Mouse (Mus musculus) hindbrain, embryonic 15.5 days (tissue): ENCODE results near the gene Dlgap1. TPM values are rescaled to one million over a fixed set of nuclear protein-coding genes. Genes with fewer than 3 reads are reported as not detected.

Experiments used
- ATAC-seq: fragments of 200-750 bp; cut with Nextera tagmentation; 2 replicates; pipeline ENCODE4 v1.8.0; 2017; ENCODE audit warnings: low read depth, moderate number of reproducible peaks, moderate TSS enrichment; ENCODE audit not compliant: low FRiP score
- H3K27ac ChIP-seq: fragments of 300-500 bp; sonication (generic); replicated peaks from 2 replicates; pipeline ENCODE4 v1.5.1; 2015; ENCODE audit warnings: mild to moderate bottlenecking, inconsistent platforms
- H3K27me3 ChIP-seq: fragments of 300-500 bp; sonication (generic); 2 replicates; pipeline ENCODE4 v1.6.1; 2015; ENCODE audit warnings: control low read depth, inconsistent platforms
- H3K36me3 ChIP-seq: fragments of 300-500 bp; sonication (generic); 2 replicates; pipeline ENCODE4 v1.6.1; 2015; ENCODE audit warnings: control low read depth, inconsistent platforms
- H3K4me1 ChIP-seq: fragments of 300-500 bp; sonication (generic); replicated peaks from 2 replicates; pipeline ENCODE4 v1.6.1; 2015; ENCODE audit warnings: control low read depth, inconsistent platforms
- H3K4me2 ChIP-seq: fragments of 300-500 bp; sonication (generic); 2 replicates; pipeline ENCODE4 v1.6.1; 2015; ENCODE audit warnings: moderate library complexity, mild to moderate bottlenecking, inconsistent platforms
- H3K4me3 ChIP-seq: fragments of 300-500 bp; sonication (generic); 2 replicates; pipeline ENCODE4 v1.5.1; 2015; ENCODE audit warnings: mild to moderate bottlenecking, inconsistent platforms
- H3K9ac ChIP-seq: fragments of 300-500 bp; sonication (generic); 2 replicates; pipeline ENCODE4 v1.6.1; 2015; ENCODE audit warnings: inconsistent platforms
- H3K9me3 ChIP-seq: fragments of 300-500 bp; sonication (generic); 2 replicates; pipeline ENCODE4 v1.6.1; 2016; ENCODE audit warnings: control low read depth, inconsistent platforms
- WGBS: fragments of 180-500 bp; shearing (Covaris S2); methylation state at CpG from one replicate; pipeline ENCODE4 v1.1.7; 2015; 5-methylcytosine and 5-hydroxymethylcytosine counted together
- polyA plus RNA-seq: library from polyadenylated mRNA; unstranded; fragments of >200 nt; fragmentation: Nextera tagmentation; extraction: Ambion mirVana; gene quantifications from 2 replicates; pipeline ENCODE4 v1.2.1, GENCODE M21; 2015

Dlgap1 gene
- polyA plus RNA-seq, 1 experiment from 2014 or later = 39.5 TPM

GRCm38 (mm10) chr17:70483716-70484115 lies 514.8 kb downstream of the Dlgap1 start:
- H3K9me3 ChIP-seq = no peaks in the 10 kb centered on the region
- no peak overlapping the region for H3K9ac ChIP-seq
- H3K4me3 ChIP-seq = no peak overlapping the region
- H3K4me1 ChIP-seq = no peaks in the 10 kb centered on the region; the same call in 1 of the 2 replicates
- H3K27me3 ChIP-seq = no peaks in the 10 kb centered on the region
- H3K36me3 ChIP-seq = no peaks in the 10 kb centered on the region
- no peak overlapping the region for H3K4me2 ChIP-seq
- WGBS = 88% methylated on average over 4 of the region's 4 CpGs
- no peak for ATAC-seq
- H3K27ac ChIP-seq = no peak overlapping the region

GRCm38 (mm10) chr17:70485668-70486067 lies 516.8 kb downstream of the Dlgap1 start:
- 93% methylated on average over 4 of the region's 4 CpGs for WGBS
- Histone ChIP-seq H3K27me3 (no peaks in the 10 kb centered on the region), H3K36me3 (no peaks in the 10 kb centered on the region), H3K27ac (no peak overlapping the region), H3K4me3 (no peak overlapping the region), H3K9me3 (no peaks in the 10 kb centered on the region), H3K4me1 (no peaks in the 10 kb centered on the region; the same call in 1 of the 2 replicates), H3K4me2 (no peak overlapping the region), H3K9ac (no peak overlapping the region)
- no peak for ATAC-seq

- no peak for ATAC-seq
- Histone ChIP-seq H3K27me3 (no peaks in the 10 kb centered on the region), H3K4me1 (no peaks in the 10 kb centered on the region; the same call in 1 of the 2 replicates), H3K4me2 (no peak overlapping the region), H3K36me3 (no peaks in the 10 kb centered on the region), H3K4me3 (no peak overlapping the region), H3K9me3 (no peaks in the 10 kb centered on the region), H3K9ac (no peak overlapping the region), H3K27ac (0 out of 2 replicates have a peak overlapping the region, but pooled peaks have one; percentile 3)
- 78% methylated on average over 7 of the region's 7 CpGs for WGBS
Observed at GRCm38 (mm10) chr17:70486259-70486658, 517.4 kb downstream of the Dlgap1 start.

- H3K9ac ChIP-seq = no peak overlapping the region
- WGBS = 62% methylated on average over 10 of the region's 10 CpGs
- no peaks in the 10 kb centered on the region for H3K27me3 ChIP-seq
- ATAC-seq = no peak
- H3K4me2 ChIP-seq = no peak overlapping the region
- H3K4me1 ChIP-seq = no peaks in the 10 kb centered on the region; the same call in 1 of the 2 replicates
- peak overlapping the region; percentile 3; the same call in 1 of the 2 replicates for H3K27ac ChIP-seq
- H3K36me3 ChIP-seq = no peaks in the 10 kb centered on the region
- H3K4me3 ChIP-seq = no peak overlapping the region
- H3K9me3 ChIP-seq = no peaks in the 10 kb centered on the region
Observed at GRCm38 (mm10) chr17:70486831-70487230, 518.0 kb downstream of the Dlgap1 start.

- no peak overlapping the region for H3K4me3 ChIP-seq
- no peaks in the 10 kb centered on the region; the same call in 1 of the 2 replicates for H3K4me1 ChIP-seq
- H3K27me3 ChIP-seq = no peaks in the 10 kb centered on the region
- no peaks in the 10 kb centered on the region for H3K9me3 ChIP-seq
- peak overlapping the region; percentile 2; the same call in 1 of the 2 replicates for H3K27ac ChIP-seq
- WGBS = 55% methylated on average over 7 of the region's 7 CpGs
- no peak overlapping the region for H3K4me2 ChIP-seq
- no peak overlapping the region for H3K9ac ChIP-seq
- peak; percentile 94 for ATAC-seq
- no peaks in the 10 kb centered on the region for H3K36me3 ChIP-seq
Observed at GRCm38 (mm10) chr17:70488784-70489265, 520.0 kb downstream of the Dlgap1 start.

- H3K27ac ChIP-seq = no peak overlapping the region
- WGBS = 93% methylated on average over 4 of the region's 4 CpGs
- no peaks in the 10 kb centered on the region for H3K27me3 ChIP-seq
- no peaks in the 10 kb centered on the region for H3K36me3 ChIP-seq
- no peaks in the 10 kb centered on the region; the same call in 1 of the 2 replicates for H3K4me1 ChIP-seq
- no peak overlapping the region for H3K4me3 ChIP-seq
- no peak overlapping the region for H3K9ac ChIP-seq
- H3K9me3 ChIP-seq = no peaks in the 10 kb centered on the region
- no peak overlapping the region for H3K4me2 ChIP-seq
- no peak for ATAC-seq
Observed at GRCm38 (mm10) chr17:70491575-70491974, 522.7 kb downstream of the Dlgap1 start.

- Histone ChIP-seq H3K9ac (no peak overlapping the region), H3K4me1 (no peaks in the 10 kb centered on the region), H3K36me3 (no peaks in the 10 kb centered on the region), H3K4me3 (no peak overlapping the region), H3K9me3 (no peaks in the 10 kb centered on the region), H3K4me2 (no peak overlapping the region), H3K27ac (no peak overlapping the region), H3K27me3 (no peaks in the 10 kb centered on the region)
- WGBS = 91% methylated on average over 4 of the region's 4 CpGs
- ATAC-seq = no peak
Observed at GRCm38 (mm10) chr17:70494338-70494737, 525.5 kb downstream of the Dlgap1 start.

- Histone ChIP-seq H3K27ac (no peak overlapping the region), H3K27me3 (no peaks in the 10 kb centered on the region), H3K4me1 (no peaks in the 10 kb centered on the region), H3K9me3 (no peaks in the 10 kb centered on the region), H3K4me2 (no peak overlapping the region), H3K4me3 (no peak overlapping the region), H3K9ac (no peak overlapping the region), H3K36me3 (no peaks in the 10 kb centered on the region)
- WGBS = 39% methylated on average over 6 of the region's 6 CpGs
- ATAC-seq = no peak
Observed at GRCm38 (mm10) chr17:70498256-70498655, 529.4 kb downstream of the Dlgap1 start.

- Histone ChIP-seq H3K9me3 (no peaks in the 10 kb centered on the region), H3K4me2 (no peak overlapping the region), H3K27me3 (no peaks in the 10 kb centered on the region), H3K27ac (peak overlapping the region; percentile 43; the same call in 1 of the 2 replicates), H3K4me3 (no peak overlapping the region), H3K9ac (no peak overlapping the region), H3K4me1 (no peaks in the 10 kb centered on the region), H3K36me3 (no peaks in the 10 kb centered on the region)
- no peak for ATAC-seq
- WGBS = 63% methylated on average over 7 of the region's 7 CpGs
Observed at GRCm38 (mm10) chr17:70501933-70502332, 533.1 kb downstream of the Dlgap1 start.

- H3K4me2 ChIP-seq = no peak overlapping the region
- 31% methylated on average over 4 of the region's 4 CpGs for WGBS
- no peaks in the 10 kb centered on the region for H3K9me3 ChIP-seq
- H3K27me3 ChIP-seq = no peaks in the 10 kb centered on the region
- H3K27ac ChIP-seq = no peak overlapping the region
- ATAC-seq = no peak
- H3K4me3 ChIP-seq = no peak overlapping the region
- no peaks in the 10 kb centered on the region for H3K36me3 ChIP-seq
- no peaks in the 10 kb centered on the region for H3K4me1 ChIP-seq
- H3K9ac ChIP-seq = no peak overlapping the region
Observed at GRCm38 (mm10) chr17:70507759-70508158, 538.9 kb downstream of the Dlgap1 start.

- no peaks in the 10 kb centered on the region for H3K4me1 ChIP-seq
- H3K9ac ChIP-seq = no peak overlapping the region
- WGBS = 79% methylated on average over 5 of the region's 5 CpGs
- ATAC-seq = no peak
- no peak overlapping the region for H3K27ac ChIP-seq
- no peak overlapping the region for H3K4me2 ChIP-seq
- H3K4me3 ChIP-seq = no peak overlapping the region
- H3K9me3 ChIP-seq = no peaks in the 10 kb centered on the region
- H3K36me3 ChIP-seq = no peaks in the 10 kb centered on the region
- no peaks in the 10 kb centered on the region for H3K27me3 ChIP-seq
Observed at GRCm38 (mm10) chr17:70510441-70510840, 541.6 kb downstream of the Dlgap1 start.

- Histone ChIP-seq H3K9me3 (no peaks in the 10 kb centered on the region), H3K36me3 (peaks cover 3% of the 10 kb centered on the region; the same call in 1 of the 2 replicates), H3K27me3 (no peaks in the 10 kb centered on the region), H3K4me3 (no peak overlapping the region), H3K9ac (no peak overlapping the region), H3K4me2 (no peak overlapping the region), H3K4me1 (no peaks in the 10 kb centered on the region), H3K27ac (no peak overlapping the region)
- WGBS = 93% methylated on average over 3 of the region's 3 CpGs
- no peak for ATAC-seq
Observed at GRCm38 (mm10) chr17:70511401-70511800, 542.5 kb downstream of the Dlgap1 start.

- 72% methylated on average over 5 of the region's 5 CpGs for WGBS
- H3K9me3 ChIP-seq = no peaks in the 10 kb centered on the region
- H3K36me3 ChIP-seq = peaks cover 13% of the 10 kb centered on the region; the same call in 1 of the 2 replicates
- no peak for ATAC-seq
- H3K9ac ChIP-seq = no peak overlapping the region
- no peaks in the 10 kb centered on the region for H3K4me1 ChIP-seq
- H3K4me2 ChIP-seq = no peak overlapping the region
- no peak overlapping the region for H3K4me3 ChIP-seq
- H3K27me3 ChIP-seq = no peaks in the 10 kb centered on the region
- no peak overlapping the region for H3K27ac ChIP-seq
Observed at GRCm38 (mm10) chr17:70513736-70514135, 544.9 kb downstream of the Dlgap1 start.
